Mouse (Mus musculus) adrenal gland (tissue): ENCODE data around the gene Pip5k1b.

Source experiments
- intact Hi-C: fragments of 180-260 bp; cut with DNase I; formaldehyde crosslinking; loops from one replicate; pipeline ENCODE4 v1.15.1; 2025

Pip5k1b gene

GRCm38 (mm10) chr19:24427258-24427657 lies 128.4 kb downstream of the Pip5k1b start:
- intact Hi-C loops: no loop called here

GRCm38 (mm10) chr19:24426759-24427181 lies 128.9 kb downstream of the Pip5k1b start:
- intact Hi-C loops: no loop called here

- intact Hi-C loops: no loop called here
These were observed 137.6 kb downstream of the Pip5k1b start for GRCm38 (mm10) chr19:24418030-24418429.

GRCm38 (mm10) chr19:24417659-24418004 lies 138.0 kb downstream of the Pip5k1b start:
- intact Hi-C loops: no loop called here

GRCm38 (mm10) chr19:24416975-24417658 lies 138.6 kb downstream of the Pip5k1b start:
- intact Hi-C loops: no loop called here

GRCm38 (mm10) chr19:24415778-24416621 lies 139.7 kb downstream of the Pip5k1b start:
- intact Hi-C loops: no loop called here

- intact Hi-C loops: no loop called here
These were observed 146.7 kb downstream of the Pip5k1b start for GRCm38 (mm10) chr19:24408863-24409564.

GRCm38 (mm10) chr19:24404716-24405115 lies 151.0 kb downstream of the Pip5k1b start:
- intact Hi-C loops: no loop called here

GRCm38 (mm10) chr19:24403245-24403644 lies 152.4 kb downstream of the Pip5k1b start:
- intact Hi-C loops: no loop called here

- intact Hi-C loops: no loop called here
These were observed 161.8 kb downstream of the Pip5k1b start for GRCm38 (mm10) chr19:24393920-24394319.

- intact Hi-C loops: no loop called here
These were observed 164.0 kb downstream of the Pip5k1b start for GRCm38 (mm10) chr19:24391519-24392251.

GRCm38 (mm10) chr19:24386956-24387865 lies 168.5 kb downstream of the Pip5k1b start:
- intact Hi-C loops: no loop called here

GRCm38 (mm10) chr19:24378470-24378869 lies 177.2 kb downstream of the Pip5k1b start:
- intact Hi-C loops: no loop called here

- intact Hi-C loops: no loop called here
These were observed 183.7 kb downstream of the Pip5k1b start for GRCm38 (mm10) chr19:24371763-24372640.

GRCm38 (mm10) chr19:24368419-24368818 lies 187.3 kb downstream of the Pip5k1b start:
- intact Hi-C loops: no loop called here

- intact Hi-C loops: no loop called here
These were observed 187.9 kb downstream of the Pip5k1b start for GRCm38 (mm10) chr19:24367722-24368121.

- intact Hi-C loops: no loop called here
These were observed 188.9 kb downstream of the Pip5k1b start for GRCm38 (mm10) chr19:24366747-24367146.

GRCm38 (mm10) chr19:24362626-24363321 lies 192.9 kb downstream of the Pip5k1b start:
- intact Hi-C loops: no loop called here

- intact Hi-C loops: no loop called here
These were observed 196.4 kb downstream of the Pip5k1b start for GRCm38 (mm10) chr19:24359270-24359669.
